Mouse (Mus musculus) left cerebral cortex, postnatal 14 days (tissue): ENCODE measurements around the gene Vdr. TPM values are rescaled to one million over a fixed set of nuclear protein-coding genes. Genes with fewer than 3 reads are reported as not detected.

Experiments
- DNase-seq, 2 experiments: peaks; one replicate each; pipeline ENCODE4 v3.0.0; 2021 to 2022; ENCODE audit warnings: low spot score in 2 of 2, mixed read lengths in 1 of 2
- intact Hi-C: fragments of 180-260 bp; cut with DNase I; formaldehyde crosslinking; loops from one replicate; pipeline ENCODE4 v1.15.1; 2025
- total RNA-seq, 2 experiments: library from RNA; stranded (reverse); gene quantifications; 2 replicates each; pipeline ENCODE4 v1.2.3; 2021

Vdr gene
- total RNA-seq, 2 experiments from 2014 or later = 0.13 TPM

DNA sequence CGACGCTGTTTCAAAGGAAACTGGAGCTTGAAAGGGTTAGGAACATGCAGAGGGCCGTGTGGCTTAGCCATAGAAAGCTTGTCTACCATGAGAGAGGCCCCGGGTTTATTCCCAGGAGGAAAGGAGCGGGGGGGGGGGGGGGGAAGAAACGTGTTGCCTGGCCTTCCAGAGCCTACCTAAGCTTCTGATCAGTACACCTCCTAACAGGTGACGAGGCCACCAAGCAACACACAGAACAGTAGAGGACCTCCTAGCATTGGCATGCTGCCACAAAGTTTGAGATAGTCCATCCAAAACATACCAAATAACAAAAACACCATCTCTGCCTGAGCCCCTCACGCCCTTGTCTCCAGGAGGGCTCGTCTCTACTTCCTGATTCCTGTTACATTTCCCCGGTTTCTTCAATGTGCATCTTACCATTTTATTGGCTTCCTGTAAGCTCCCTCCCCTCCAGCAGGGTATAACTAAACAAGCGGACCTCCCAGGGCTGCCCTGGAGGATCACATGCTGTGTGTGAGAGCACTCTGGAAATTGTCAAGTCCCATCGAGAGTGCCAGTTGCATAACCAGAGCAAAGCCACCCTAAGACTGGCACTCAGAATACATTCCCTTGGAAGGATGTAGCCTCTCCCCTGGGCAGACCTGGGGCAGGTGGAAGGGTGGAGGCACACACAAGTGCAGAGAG lies 87.7 kb downstream of the Vdr start:
- no peak for DNase-seq
- intact Hi-C loops = no loop called here

DNA sequence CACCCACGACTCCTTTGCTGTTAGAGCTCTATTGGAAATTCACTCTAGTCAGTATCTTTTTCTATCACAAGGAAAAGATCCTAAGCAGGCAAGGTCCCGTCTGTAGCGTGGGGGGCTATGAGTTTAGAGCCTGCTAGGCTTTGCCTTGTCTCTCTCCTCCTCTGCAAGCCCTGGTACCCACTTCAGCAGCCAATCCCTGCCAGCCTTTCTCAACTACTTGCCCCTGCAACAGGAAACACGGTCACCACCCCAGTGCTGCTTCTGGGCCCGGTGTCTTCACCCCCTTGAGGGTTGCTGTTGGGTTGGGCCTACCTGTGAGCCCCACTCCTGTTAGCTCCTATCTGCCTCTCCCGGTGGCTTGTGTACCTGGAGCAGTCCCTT lies 88.5 kb downstream of the Vdr start:
- intact Hi-C loops = no loop called here
- no peak for DNase-seq

DNA sequence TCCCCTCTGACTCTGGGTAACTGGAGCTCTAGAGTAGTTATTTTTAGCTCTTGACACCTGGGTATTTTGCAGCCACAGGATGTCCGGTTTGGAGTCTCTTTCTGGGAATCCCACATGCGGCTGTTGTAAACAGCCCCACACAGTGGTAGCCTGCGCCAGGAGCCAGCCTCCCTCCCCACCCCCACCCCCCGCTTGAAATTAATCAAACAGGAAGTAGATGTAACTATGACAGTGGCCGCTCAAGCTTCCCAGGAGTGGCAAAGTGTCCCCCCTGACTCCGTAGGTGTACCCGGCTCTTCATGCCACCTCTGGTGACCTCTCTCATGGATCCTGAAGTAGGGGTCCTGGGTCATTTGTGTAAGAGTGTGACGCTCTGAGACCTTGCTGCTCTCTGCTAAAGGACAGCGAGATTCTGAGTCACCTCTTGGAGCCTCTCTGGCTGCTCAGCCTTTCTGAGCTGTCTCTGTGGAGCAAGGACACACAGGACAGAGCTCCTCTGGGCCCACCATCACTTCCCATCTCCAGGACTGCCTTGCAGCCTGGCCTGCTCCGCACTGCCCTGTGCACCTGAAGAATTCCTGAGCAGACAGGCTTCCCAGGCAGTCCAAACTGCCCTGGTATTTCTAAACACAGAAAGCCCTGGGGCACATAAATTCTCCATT lies 89.0 kb downstream of the Vdr start:
- intact Hi-C loops = no loop called here
- DNase-seq = no peak

DNA sequence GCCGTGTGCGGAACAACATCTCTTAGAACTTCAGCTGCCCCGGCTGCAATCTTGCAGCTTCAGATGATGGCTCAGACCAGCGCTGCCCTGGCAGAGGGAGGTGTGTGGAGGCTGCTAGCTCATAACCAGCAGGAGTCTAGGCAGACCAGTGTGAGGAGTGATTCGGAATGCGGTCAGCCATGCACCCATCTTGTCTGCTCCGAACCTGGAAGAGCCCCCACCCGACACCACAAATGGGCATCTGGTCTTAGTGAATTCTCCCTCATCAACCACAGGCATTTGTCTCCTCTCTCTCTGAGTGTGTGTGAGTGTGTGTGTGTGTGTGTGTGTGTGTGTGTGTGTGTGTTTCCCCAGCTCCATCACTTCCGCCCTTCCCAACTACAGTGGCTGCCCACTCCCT lies 90.5 kb downstream of the Vdr start:
- DNase-seq = no peak
- intact Hi-C loops = no loop called here

DNA sequence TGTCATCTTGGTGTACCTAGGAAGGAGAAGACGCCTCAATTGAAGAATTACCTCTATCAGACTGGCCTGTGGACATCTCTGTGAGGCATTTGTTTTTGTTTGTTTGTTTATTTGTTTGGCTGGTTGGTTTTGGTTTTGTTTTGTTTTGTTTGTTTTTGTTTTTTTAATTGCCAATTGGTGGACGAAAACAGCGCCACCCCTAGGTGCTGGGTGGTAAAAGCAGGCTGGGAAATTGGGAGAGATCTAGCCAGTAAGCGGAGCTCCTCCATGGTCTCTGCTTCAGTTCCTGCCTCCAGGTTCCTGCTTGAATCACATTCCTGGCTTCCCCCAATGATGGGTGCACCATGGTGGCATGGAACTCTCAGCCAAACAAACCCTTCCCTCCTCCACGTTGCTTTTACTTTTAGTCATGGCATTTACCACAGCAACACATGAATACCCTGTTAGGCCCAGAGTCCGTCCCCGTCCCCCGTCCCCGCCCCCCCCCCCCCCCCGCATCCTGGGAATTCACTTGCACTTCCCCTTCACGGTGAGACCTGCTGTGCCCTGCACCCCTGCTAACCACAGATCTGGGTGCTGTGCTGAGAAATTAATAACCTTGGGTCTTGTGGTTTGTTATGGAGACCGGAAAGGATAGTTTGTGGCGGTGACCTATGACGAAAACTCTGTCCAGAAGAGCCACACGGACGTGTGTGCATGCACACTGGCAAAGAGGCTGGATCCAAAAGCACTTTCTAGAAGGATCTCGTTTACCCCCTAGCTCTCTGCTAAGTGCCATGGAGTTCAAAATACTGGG lies 94.0 kb downstream of the Vdr start:
- intact Hi-C loops = no loop called here
- no peak for DNase-seq

DNA sequence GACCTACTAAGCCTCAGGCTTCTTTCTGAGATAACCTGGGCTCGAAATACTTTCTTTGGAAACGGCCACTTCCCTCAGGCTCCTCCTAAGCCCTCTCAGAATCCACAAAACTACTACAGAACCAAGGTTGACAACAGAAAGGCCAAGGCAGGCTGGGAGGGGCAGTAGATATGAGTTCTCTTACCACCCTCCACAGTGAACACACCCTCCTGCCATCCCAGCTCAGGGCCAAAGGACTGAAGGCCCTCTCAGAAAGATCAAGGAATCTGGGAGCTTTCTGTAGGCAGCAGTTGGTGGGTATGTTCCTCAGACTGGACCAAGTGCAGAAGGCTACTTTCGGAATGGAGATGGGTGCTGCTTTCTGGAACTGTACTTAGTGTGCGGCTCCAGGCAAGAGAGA lies 95.2 kb downstream of the Vdr start:
- no peak for DNase-seq
- intact Hi-C loops = no loop called here

DNA sequence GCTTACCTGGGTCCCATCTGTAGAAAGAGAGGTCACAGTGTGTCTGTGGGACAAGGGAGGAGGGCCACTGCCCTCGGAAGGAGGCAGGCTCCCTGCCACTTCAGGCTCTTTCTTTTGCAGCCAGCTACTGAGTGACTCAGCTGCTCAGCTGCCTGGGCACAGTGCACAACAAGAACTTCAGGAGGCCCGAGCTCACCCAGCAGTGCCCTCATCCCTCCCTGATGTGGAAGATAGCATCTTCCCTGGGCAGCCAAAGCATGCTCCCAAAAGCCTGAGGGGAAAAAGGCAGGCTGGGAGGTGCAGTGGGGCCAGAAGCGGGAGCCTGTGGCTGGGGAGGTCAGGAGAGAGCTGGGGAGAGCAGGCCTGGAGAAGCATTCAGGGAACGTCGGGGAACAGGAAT lies 95.7 kb downstream of the Vdr start:
- intact Hi-C loops = no loop called here
- DNase-seq = no peak

DNA sequence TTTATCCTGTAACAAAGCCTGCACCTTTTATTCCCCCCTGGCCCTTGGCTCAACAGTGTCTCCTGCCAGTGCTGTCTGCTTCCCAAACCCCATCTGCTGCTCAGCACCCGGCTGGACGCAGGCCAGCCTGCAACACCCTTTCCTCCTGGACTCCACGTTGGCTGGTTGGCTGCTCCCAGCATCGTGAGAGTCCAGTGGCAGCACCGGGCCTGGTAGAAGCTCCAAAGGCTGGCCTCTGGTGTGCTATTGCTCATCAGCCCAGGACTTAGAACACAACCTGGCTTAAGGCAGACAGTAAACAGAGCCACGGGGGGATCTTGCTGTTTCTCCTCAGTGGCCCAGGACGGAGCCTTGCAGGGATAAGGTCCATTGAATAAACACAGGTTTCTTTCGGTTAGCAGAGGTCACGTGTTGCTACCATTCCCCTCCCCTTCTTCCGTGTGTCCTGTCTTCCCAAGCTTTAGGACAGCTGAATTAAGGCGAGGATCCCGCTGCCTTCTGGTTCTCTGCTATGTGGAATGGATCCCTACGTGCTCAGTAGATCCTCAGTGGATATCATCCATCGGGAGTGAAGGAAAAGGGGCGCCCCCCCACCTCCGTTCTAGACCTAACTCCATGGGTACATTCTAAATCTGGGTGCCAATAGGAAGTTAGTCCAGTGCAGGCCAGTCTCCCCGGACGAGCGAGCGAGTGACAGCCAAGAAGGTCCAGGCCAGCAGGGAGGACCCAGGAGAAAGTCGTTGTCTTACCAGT lies 96.8 kb downstream of the Vdr start:
- intact Hi-C loops = no loop called here
- DNase-seq = no peak

DNA sequence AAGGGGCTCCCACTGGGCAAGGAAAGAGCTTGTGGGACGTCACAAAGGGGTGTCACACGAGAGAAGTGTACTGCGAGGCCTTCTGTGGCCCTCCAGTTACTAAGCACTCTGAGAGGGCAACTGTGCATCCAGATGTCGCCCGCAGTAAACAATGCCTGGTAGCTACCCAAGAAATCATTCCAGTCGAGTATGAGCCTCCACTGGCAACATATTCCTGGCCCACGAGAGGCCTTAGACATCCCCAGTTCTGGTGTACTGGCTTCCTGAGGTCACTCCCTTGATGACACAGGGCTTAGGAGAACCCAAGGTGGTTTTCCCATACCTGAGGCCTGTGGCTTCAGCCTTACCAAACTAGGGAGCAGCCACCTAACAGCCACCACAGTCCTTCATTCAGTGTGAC lies 97.6 kb downstream of the Vdr start:
- intact Hi-C loops = no loop called here

DNA sequence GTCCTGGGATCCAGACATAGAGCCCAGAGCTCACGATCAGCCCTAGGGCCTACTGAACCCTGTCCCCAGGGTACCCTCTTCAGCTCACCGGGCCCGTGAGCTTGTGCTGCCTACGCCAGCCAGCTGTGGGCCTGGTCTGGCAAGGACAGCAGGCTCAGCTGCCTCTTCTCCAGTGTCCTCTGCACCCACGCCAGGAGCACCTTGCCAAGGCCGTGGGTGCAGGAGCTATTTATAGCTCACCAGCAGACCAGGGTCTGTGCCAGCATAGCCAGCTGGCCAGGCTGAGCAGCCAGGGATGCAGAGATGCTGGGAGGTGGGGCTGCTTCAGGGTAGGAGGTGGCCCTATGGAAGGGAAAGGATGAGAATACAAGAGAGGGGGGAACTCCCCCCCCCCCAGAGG lies 98.3 kb downstream of the Vdr start:
- peak; percentile 79 to 92 for DNase-seq
- intact Hi-C loops = no loop called here

More for the DNA sequence above, 97.6 kb downstream of the Vdr start:
- DNase-seq = no peak

DNA sequence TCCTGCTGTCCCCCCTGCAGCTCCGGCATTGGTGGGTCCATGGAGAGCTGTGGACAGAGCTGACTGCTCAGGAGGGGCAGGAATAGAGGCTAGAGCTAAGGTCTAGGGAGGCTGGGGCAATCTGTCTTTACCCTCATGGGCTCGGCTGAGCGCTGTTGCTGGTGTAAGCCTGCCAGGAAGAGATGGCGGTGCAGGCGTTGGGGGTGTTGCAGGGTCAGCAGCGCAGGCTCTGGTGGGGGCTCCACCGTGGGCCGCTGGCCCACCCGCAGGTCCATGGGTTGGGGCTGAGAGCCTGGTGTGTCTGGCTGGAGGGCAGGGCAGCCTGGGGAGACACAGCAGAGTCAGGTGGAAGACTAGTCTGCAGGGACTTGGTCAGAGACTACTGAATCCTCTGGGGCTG lies 99.1 kb downstream of the Vdr start:
- no peak for DNase-seq
- intact Hi-C loops = no loop called here

DNA sequence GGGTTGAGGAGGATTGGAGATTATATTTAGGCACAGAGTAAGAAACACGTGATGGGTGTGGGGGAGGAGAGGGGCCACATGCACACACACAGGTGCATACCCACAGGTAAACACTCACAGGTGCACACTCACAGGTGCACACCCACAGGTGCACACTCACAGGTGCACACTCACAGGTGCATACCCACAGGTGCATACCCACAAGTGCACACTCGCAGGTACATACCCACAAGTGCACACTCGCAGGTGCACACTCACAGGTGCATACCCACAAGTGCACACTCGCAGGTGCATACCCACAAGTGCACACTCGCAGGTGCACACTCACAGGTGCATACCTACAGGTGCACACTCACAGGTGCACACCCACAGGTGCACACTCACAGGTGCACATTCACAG lies 100.0 kb downstream of the Vdr start:
- intact Hi-C loops = no loop called here
- no peak for DNase-seq

DNA sequence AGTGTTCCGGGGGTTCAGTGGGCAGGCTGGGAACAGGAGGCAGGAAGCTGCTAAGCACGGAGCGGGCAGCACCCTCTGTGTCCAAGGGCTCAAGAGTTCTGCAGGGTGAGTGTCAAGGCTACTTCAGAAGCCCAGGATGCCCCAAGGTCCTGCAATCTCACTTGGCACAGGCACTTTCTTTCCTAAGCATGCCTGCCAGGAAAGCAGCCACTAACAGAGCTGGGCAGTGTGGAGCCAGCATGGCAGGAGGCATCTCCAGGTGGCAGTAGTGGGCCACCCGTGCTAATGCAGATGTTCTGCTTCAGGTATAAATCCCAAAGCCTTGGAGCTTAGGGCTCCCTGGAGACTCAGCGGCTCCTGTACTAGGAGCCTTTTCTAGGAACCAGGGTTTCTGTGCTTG lies 100.5 kb downstream of the Vdr start:
- peak in 1 of 2 experiments; percentile 44 for DNase-seq
- intact Hi-C loops = no loop called here

DNA sequence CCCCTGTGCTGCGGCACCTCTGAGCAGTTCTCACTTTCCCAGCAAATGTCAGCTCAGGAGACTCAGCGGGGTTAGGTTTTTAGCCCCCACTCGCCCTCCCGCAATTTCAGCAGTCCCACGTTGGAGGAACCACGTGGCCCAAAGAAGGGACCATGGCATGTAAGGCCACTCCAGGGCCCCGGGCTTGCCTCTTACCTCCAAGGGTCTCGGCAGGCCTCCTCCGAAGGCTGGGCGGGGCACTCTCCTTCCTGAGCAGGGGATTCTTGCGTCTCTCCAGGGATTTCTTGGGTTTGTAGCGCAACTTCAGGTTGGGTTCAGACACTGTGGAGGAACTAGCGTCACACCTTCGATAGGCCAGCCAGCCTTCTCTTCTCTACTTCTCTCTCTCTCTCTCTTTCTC lies 101.2 kb downstream of the Vdr start:
- no peak for DNase-seq
- intact Hi-C loops = no loop called here

DNA sequence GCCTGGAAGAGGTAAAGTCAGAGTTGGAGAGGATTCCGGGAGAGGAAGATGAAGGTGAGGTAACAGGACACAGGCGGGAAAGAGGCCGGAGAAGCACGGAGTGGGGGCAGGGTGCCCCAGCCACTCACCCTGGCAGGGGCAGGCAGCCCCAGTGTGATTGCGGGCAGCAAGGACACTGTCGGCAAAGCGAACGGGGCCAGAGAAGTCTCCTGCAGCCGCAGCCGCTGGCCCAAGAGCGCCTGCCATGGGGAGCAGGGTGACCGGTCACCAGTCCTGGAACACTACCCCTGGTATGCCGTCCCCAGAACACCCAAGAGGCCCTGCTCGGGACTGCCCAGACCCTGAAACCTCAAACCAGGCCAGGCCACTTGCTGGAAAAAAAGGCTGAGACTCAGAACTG lies 101.9 kb downstream of the Vdr start:
- no peak for DNase-seq
- intact Hi-C loops = no loop called here

DNA sequence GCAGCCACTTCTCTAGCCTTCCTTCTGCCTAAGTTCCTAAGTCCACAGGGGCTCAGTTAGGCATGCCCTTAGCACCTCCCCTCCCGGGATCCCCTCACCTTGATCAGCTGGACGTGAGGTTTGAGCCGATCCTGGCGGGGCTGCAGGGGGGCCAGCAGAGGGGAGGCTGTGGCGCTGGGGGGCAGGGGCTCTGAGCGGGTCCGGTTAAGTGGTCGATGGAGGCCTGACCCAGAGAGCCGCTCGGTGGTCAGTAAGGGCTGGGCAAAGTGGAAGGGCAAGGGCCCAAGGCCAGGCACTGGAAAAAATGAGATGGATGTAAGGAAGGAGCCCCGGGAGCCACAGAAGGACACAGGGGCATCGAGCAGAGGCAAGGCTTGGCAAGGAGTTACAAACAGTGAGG lies 102.6 kb downstream of the Vdr start:
- intact Hi-C loops = no loop called here
- DNase-seq = no peak
